Mouse (Mus musculus): ENCODE data around the gene Lrp1.

GRCm38 (mm10) chr10:127517941-127518340 is 103.0 kb downstream of the Lrp1 start:
- TF ChIP-seq CTCF (conservative IDR thresholded peaks at IDR 0.05; ENCODE audit: low read length) (no peak), NANOG (IDR thresholded peaks at IDR 0.05; ENCODE audit: borderline replicate concordance, low read length) (no peak), POU5F1 (IDR thresholded peaks at IDR 0.05; ENCODE audit: borderline replicate concordance, low read length) (no peak)

All from E14TG2a.4 (cell line).